24 mouse cellular contexts compared by ENCODE assay signal in genomic region chr6:37028841-37029240, GRCm38 (mm10).
A peak's percentile ranks its signal among the peaks of the same experiment; 100 is the strongest.
DNase-seq lines count a peak whose midpoint lies in the region; ATAC-seq lines count a peak whose summit lies in the region.
"Had no signal": no experiment of that assay in that cellular context is flagged by ENCODE, and none has a peak within 500 bp of the region (broad histone marks: within the 10 kb centered on the region; RNA-seq: fewer than 3 reads in every experiment).

No protein-coding gene starts in this region.

- H3K9me3 ChIP-seq in kidney, embryonic 14.5 days (ENCODE audit: control insufficient read depth, low read length) = no peaks in the 10 kb centered on the region
- H3K9me3 ChIP-seq: embryonic facial prominence, embryonic 13.5 days; embryonic facial prominence, embryonic 15.5 days; forebrain, embryonic 10.5 days; forebrain, embryonic 12.5 days had no signal

- H3K4me3 ChIP-seq in kidney, embryonic 14.5 days (ENCODE audit: low read length) = no peak overlapping the region
- H3K4me3 ChIP-seq: embryonic facial prominence, embryonic 13.5 days; embryonic facial prominence, embryonic 15.5 days; erythroblast, embryonic 14.5 days; forebrain, embryonic 10.5 days; forebrain, embryonic 12.5 days had no signal

- H3K27ac ChIP-seq in kidney, embryonic 14.5 days (ENCODE audit: low read depth, low read length) = no peak overlapping the region
- H3K27ac ChIP-seq: embryonic facial prominence, embryonic 13.5 days; embryonic facial prominence, embryonic 15.5 days; forebrain, embryonic 10.5 days; forebrain, embryonic 12.5 days had no signal

- H3K4me2 ChIP-seq in kidney, embryonic 14.5 days (replicated peaks; ENCODE audit: low read depth, low read length) = no peak overlapping the region
- H3K4me2 ChIP-seq: embryonic facial prominence, embryonic 13.5 days; embryonic facial prominence, embryonic 15.5 days; forebrain, embryonic 12.5 days had no signal

- H3K9ac ChIP-seq in kidney, embryonic 14.5 days (ENCODE audit: low read depth, low read length) = no peak overlapping the region
- H3K9ac ChIP-seq: embryonic facial prominence, embryonic 13.5 days; embryonic facial prominence, embryonic 15.5 days; forebrain, embryonic 12.5 days had no signal

- H3K36me3 ChIP-seq in kidney, embryonic 14.5 days (ENCODE audit: control insufficient read depth, insufficient read depth, low read length) = no peaks in the 10 kb centered on the region
- H3K36me3 ChIP-seq: embryonic facial prominence, embryonic 13.5 days; embryonic facial prominence, embryonic 15.5 days; forebrain, embryonic 10.5 days; forebrain, embryonic 12.5 days had no signal

- no peaks in the 10 kb centered on the region for H3K27me3 ChIP-seq in kidney, embryonic 14.5 days (ENCODE audit: control insufficient read depth, insufficient read depth, low read length)
- H3K27me3 ChIP-seq: embryonic facial prominence, embryonic 13.5 days; embryonic facial prominence, embryonic 15.5 days had no signal

- DNase-seq in kidney, adult 11 months = peak; percentile 49
- no peak for DNase-seq in kidney, postnatal 10 days
- peak; percentile 49 to 58 for DNase-seq in kidney, adult 8-10 months
- peak; percentile 8 for DNase-seq in kidney, postnatal 14 days
- DNase-seq in kidney, adult 18-20 months = no peak
- peak; percentile 41 to 44 for DNase-seq in kidney, postnatal 36 days
- DNase-seq in left cerebral cortex, adult 11 months (ENCODE audit: low spot score) = no peak
- DNase-seq: adrenal gland, adult 2 months; adrenal gland, postnatal 10 days; adrenal gland, postnatal 25 days; cerebellum, adult 11 months; cerebellum, adult 18-20 months; cerebellum, adult 8-10 months; cerebellum, adult 9-11 months; cerebellum, postnatal 14 days; cerebellum, postnatal 36 days; embryo, embryonic 11 days had no signal

- 89% methylated on average over 6 of the region's 6 CpGs for WGBS in kidney, embryonic 14.5 days

- H3K4me1 ChIP-seq in kidney, embryonic 14.5 days (ENCODE audit: control insufficient read depth, insufficient read depth, low read length) = no peaks in the 10 kb centered on the region
- H3K4me1 ChIP-seq: forebrain, embryonic 10.5 days; forebrain, embryonic 12.5 days had no signal

- ATAC-seq in kidney, embryonic 14.5 days (ENCODE audit: low FRiP score, low TSS enrichment) = no peak
- ATAC-seq: forebrain, embryonic 14.5 days had no signal

Comparison
In these comparisons a context has a peak if more than half of its experiments do, and no peak if none do; other contexts are left out.
1. DNase-seq: peak in kidney, adult 11 months (single experiment), kidney, adult 8-10 months (2 of 2), kidney, postnatal 14 days (single experiment) and kidney, postnatal 36 days (2 of 2); none in kidney, postnatal 10 days (single experiment), kidney, adult 18-20 months (single experiment) and left cerebral cortex, adult 11 months (single experiment).